Mouse (Mus musculus) erythroblast, adult 5-6 weeks (primary cell): ENCODE data around the gene Vnn3. TPM values are rescaled to one million over a fixed set of nuclear protein-coding genes. Genes with fewer than 3 reads are reported as not detected.

Experiments used
- ATAC-seq: replicated peaks from 2 replicates; pipeline ENCODE4 v1.8.0; 2016; ENCODE audit warnings: moderate number of reproducible peaks, mild to moderate bottlenecking, moderate TSS enrichment, inconsistent platforms; ENCODE audit not compliant: poor library complexity, low FRiP score, severe bottlenecking
- total RNA-seq, 2 experiments: library from RNA; stranded (forward) in 1 of 2; stranded (reverse) in 1 of 2; fragments of 150-400 nt in 1 of 2; fragments of 200-764, 138-1000 nt in 1 of 2; gene quantifications; 2 replicates each; pipeline versions ENCODE4 v1.2.3 to v1.2.4; 2015 to 2017; ENCODE audit warnings: low replicate concordance in 2 of 2

The Vnn3 gene
- total RNA-seq (2015; ENCODE audit: low replicate concordance) (not detected in 2 replicates), total RNA-seq (2017; ENCODE audit: low replicate concordance) (4.5 TPM in 2 replicates)

DNA sequence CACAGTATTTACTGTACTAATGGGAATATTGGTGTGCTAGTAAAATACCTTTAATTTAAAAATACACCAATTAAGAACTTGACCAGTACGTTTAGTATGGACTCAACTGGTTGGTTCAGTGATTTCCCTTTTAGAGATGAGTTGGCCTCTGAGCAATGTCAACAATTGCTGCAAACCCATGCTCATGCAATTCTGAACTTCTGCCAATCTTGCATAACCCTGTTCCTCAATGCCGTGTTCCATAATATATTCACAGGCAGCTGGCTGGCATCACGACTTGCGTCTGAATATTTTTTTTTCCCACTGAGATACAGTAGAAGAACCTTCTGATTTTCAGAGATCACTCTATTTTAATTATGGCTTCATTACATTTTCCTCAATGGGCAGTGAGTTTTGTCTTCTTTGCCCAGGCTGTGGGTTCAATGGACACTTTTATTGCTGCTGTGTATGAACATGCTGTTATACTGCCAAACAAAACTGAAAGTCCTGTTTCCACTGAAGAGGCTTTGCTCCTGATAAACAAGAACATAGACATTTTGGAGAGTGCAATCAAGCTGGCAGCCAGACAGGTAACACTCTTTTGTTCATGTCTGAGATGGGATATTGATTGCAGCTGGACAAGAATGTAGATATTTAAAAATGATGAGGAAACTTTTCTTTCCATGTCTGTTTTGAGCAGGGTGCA lies at the start of gene Vnn3:
Gene Vnn3 (plus strand): TSS at position 235 of the 685 bp plus-strand sequence.
- ATAC-seq, result no peak

DNA sequence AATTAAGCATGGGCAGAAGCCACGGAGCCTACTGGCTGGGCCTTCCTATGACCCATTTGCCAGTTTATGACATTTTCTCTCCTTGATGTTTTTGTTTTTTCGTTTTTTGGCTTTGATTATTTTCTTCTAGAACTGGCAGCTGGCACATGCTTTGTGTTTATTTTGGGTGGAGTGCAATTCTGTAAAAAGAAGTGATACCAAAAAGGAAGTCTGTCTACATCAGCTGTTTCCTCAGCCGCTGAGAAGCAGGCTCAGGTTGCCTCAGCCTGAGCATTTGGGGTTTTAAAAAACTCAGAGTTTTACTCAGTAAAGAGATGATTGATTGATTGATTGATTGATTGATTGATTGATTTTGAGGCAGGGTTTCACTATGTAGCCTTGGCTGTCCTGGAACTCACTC lies 48.4 kb upstream of the Vnn3 start:
- ATAC-seq, result no peak

DNA sequence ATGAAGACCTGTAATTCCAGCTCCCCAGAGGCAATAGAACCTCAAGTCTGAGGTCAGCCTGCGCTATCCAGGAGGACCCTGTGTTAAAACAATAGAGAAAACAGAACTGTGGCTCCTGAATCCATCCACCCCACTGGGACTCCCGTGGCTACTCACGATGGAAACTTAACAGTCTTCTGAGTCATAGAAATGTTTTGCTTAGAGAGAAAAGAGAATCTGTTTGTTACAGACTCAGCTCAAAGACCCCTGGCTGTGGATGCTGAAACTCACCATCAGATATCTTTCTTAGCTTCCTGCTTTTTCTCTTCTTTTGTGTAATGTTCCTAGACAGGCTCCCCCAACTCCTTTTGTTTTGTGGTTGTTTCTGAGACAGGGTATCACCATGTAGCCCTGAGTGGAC lies 46.6 kb upstream of the Vnn3 start:
- no peak for ATAC-seq

DNA sequence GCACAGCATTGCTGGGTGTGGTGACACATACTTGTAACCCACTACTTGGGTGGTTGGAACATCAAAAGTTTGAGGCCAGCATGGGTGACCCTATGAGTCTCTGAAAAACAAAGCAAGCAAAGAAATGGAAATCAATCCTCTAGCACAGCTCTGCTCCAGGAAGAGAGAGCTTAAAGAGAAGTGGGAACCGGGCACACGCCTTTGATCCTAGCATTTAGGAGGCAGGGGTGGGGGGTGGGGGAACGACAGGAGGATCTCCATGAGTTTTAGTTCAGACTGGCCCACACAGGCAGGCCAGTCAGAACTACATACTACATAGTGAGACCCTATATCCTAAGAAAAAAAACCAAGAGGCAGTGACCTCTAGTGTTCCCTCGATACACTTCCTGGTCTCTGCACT lies 45.1 kb upstream of the Vnn3 start:
- no peak for ATAC-seq

DNA sequence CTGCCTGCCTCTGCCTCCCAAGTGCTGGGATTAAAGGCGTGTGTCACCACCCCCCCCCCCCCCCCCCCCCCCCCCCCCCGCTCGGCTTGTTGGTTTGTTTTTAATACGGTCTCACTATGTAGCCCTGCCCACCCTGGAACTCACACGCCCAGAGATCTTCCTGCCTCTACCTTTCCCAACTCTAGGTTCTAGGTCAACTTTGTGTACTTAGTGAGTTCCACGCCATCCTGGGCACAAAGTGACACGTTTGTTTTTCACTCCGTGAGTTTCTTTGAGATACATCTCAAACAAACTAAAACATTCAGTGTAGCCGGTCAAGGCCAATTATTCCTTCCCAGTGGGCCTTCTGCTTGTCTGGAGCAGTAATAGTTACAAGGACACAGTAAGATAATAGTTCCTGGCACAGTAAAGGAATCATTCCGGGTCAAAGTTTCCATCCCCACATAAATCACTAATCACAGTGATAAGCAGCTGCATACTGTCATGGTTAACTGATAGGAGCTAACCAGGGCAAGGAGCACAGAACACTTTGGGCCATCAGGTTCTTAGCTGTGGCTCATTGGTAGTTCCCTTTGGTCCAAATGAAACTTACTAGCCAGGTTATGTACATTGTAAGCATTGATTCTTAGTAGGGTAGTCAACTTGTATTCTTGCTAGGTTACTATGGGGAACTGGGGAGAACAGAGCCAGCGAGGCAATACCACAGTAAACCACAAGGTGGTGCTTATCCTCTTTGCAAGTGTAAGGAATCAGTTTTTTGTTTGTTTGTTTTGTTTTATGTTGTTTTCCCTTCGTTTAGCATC lies 39.4 kb upstream of the Vnn3 start:
- ATAC-seq, result peak; percentile 79

DNA sequence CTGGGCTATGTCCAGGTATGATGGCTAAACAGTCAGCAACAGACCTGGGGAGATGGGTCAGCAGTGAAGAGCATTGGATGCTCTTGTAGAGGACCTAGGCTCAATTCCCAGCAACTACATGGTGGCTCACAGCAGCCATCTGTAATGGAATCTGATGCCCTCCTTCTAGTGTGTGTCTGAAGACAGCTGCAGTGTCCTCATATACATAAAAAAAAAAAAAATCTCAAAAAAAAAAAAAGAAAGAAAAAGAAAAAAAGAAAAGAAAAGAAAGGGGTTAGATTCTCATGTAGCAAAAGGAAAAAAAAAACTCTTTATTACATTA lies 38.9 kb upstream of the Vnn3 start:
- ATAC-seq, result no peak

DNA sequence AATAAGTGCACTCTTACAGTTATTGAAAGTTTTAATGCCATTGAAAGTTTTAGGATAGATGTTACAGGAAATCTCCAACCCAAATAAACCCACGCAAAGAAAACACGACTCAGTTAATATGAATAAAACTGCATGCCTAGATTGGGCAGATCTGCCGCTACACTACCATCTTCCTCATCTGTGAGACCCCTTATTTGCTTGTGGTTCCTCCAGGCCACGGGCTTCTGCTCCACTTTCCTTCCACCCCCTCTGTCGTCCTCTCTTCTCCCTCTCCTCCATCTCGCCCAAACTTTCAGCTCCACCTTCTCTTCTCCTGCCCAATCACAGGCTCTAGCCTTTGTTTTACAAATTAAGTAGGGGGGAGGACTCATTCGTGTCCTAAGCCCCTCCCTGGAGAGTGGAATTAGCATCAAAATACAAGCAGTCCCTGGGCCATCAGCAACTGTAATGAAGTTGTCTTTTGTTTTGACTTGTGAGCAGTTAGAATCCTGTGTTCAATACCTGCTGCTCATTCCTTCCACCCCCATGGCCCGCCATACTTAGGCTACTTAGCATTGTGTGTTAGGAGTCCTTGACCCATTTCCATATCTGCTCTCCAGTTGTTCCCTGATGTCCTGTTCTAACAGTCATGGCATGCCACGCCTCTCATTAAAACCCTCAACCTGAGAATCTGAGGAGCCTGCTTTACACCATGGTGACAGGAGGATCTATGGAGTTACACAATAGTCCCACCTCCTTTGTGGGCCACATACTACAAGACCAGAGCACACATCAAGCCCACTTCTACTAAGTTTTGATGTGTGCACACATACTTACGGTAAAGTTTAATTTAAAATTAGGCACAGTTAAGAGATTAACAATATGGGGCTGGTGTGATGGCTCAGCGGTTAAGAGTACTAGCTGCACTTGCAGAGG lies 38.2 kb upstream of the Vnn3 start:
- no peak for ATAC-seq

DNA sequence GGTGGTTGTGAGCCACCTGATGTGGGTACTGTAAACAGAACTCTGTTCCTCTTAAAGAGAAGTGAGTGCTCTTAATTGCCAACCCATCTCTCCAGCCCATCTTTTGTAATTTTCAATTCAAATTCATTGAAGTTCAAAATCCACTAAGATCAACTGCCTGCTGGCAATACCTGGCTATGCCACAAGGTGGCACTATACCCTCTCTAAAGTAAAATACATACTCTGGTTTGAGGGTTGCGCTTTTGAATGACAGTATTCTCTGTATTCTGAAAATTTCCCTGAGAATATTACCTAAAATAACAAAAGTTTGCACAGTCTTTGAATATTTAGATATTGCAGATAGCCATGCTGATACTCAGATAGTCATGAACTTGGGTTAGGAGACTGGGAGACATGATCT lies 36.1 kb upstream of the Vnn3 start:
- no peak; the same call in 1 of the 2 replicates for ATAC-seq

DNA sequence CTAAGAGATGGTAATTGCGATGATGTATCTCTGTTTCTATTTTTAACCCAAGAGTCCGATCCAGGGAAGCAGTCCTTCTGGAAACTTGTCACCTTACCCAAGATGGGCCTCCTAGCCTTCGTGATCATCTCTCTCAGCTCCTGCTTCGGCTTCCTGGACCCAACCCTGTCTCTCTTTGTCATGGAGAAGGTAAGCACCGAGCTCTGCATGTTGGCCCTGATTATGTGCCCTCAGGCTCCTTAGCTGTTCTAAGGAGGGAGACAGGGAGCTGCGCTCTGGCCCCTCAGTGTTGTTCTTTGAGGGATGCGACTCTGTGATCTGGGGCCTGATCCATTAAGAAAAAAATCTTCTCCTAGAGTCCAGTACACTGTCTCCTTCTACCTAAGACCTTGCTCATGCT lies 35.0 kb upstream of the Vnn3 start:
- no peak for ATAC-seq

DNA sequence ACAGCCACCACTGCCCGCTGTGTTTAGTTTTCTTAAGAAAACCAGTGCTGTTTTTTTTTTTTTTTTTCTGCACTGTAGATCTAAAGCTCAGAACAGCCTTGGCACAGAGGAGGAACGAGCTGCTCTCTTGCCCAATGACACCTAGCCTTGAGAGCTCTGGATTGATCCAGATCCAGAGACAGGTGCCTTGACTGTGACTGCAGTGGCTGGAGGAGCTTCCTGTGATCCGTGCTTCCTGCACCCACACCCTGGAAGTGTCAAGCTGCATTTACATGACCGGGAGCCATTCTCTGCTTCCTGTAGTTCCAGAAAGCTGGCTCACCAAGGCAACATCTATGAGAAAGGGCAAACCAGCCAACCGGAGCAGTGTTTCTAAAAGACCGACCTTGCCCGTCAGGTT lies 24.7 kb upstream of the Vnn3 start:
- ATAC-seq, result no peak

DNA sequence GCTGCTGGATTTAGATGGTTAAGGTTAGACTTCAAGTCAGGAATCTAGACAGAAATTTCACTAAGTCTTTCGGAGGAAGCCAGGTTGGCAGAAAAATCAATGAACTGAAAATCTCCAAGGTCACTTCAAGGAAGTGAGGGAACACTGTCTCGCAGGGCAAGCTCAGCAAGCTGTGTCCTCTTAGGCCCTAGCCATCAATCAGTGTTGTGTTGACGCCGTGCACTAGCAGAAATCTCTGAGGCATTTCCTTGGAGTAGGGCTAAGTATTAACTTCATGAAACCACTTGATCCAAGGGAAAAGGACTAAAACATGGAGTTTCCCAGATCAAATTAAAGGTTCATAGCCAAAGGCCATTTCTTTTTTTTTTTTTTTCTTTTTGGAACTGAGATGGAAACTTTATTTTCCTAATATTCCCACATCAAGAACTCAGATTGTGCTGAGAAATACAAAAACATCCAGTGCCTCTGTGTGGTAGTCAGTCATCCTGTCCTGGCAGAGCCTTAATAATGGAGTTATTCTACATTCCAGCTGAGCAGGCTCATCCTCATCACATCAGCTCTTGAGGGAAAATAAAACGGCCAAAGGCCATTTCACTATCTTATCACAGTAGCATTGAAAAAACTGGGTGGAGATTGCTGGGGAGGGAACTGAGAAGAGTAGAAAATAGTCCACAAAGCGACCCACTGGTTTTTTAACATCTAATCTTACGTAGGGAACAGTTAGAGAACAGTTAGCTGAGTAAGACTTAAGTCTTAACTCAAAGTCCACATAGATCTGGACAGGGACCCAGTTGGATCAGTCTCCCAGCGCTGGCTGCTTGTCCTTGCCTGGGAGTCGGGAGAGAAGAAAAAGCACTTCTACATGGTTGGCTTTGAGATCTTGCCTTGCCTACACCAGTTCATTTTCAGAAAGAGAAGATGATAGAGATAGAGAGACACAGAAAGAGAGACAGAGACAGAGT lies 15.0 kb upstream of the Vnn3 start:
- ATAC-seq, result no peak

DNA sequence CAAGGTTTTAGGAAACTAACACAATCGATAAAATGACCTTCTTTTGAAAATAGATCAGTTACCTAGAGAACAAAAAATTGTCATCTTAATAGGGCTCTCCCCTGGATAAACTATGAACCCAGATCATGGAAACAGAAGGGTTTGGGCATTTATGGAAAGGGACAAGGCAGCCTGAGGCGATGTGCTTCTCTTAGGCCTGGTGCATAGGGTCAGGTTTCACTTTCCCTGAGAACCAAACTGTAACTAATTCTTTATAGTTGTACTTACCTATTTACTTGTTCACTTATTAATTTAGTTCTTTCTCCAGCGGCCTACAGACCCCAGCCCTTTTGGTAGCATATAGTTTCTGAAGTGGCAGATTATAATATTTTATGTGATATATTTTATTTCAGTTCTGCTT lies 14.1 kb upstream of the Vnn3 start:
- ATAC-seq, result no peak

DNA sequence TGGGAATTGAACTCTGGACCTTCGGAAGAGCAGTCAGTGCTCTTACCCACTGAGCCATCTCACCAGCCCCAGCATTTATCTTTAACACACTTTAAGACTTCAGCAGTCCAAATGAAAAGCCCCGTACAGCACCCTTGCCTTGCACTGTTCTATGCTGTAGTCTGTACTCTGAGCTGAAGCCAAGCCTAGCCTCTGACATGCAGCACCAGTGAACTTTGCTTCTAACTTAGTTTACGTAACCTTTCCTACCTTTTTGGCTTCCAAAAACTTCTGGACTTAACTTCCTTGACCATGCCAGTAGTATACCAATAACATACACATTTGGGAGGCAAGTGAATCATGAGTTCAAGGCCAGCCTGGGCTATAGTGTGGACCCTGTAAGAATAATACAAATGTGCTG lies 12.4 kb upstream of the Vnn3 start:
- no peak for ATAC-seq

DNA sequence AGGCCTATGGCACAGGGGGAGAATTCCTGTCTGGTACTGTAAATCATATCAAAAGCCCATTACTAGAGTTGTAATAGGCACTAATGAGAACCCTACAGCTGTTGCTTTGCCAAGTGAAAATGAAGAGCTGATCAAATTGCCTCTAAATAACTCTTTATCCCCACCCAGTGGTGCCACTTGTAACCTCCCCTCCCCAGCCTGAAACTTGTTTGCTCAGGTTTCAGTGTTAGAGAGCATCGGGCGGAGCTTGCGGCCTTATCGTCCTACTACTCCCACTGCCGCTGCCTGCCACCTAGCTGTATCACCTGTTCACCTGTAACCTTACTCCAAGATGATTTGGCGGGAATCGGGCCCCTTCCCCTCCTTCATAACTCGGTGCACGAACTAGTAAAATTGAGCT lies 11.9 kb upstream of the Vnn3 start:
- no peak for ATAC-seq

DNA sequence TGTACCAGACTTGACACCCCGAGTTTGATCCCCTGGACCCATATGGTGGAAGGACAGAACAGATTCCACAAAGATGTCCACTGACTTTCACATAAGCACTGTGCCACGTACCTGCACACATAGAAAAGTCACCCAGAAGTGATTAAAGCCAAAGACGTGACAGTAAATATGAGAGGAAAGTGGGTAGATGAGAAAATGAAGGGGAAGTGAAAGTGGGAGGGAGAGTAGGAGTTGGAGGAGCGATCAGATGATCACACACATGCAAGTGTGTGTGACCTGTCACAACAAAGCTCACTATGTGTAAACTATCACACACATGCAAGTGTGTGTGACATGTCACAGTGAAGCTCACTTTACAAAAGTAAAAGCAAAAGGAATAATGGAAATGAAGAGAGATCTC lies 10.8 kb upstream of the Vnn3 start:
- ATAC-seq, result no peak

DNA sequence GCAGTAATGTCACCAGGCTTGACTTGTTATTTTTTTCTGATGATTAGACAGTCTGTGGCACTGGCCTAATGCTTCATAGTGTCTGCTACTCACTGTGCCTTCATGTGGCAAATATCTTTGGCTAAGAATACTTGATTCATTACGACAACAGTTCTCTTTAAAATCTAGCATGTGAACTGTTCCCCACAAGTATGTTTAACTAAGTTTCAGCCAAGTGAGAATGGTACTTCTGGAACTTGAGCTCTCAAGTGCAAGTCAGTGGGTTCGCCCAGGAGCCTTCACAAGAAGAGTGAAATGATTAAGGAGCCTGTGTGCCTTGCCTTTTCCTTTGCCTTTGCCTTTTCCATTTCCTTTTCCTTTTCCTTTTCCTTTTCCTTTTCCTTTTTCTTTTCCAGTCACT lies 834 bp downstream of the Vnn3 start:
- no peak for ATAC-seq

DNA sequence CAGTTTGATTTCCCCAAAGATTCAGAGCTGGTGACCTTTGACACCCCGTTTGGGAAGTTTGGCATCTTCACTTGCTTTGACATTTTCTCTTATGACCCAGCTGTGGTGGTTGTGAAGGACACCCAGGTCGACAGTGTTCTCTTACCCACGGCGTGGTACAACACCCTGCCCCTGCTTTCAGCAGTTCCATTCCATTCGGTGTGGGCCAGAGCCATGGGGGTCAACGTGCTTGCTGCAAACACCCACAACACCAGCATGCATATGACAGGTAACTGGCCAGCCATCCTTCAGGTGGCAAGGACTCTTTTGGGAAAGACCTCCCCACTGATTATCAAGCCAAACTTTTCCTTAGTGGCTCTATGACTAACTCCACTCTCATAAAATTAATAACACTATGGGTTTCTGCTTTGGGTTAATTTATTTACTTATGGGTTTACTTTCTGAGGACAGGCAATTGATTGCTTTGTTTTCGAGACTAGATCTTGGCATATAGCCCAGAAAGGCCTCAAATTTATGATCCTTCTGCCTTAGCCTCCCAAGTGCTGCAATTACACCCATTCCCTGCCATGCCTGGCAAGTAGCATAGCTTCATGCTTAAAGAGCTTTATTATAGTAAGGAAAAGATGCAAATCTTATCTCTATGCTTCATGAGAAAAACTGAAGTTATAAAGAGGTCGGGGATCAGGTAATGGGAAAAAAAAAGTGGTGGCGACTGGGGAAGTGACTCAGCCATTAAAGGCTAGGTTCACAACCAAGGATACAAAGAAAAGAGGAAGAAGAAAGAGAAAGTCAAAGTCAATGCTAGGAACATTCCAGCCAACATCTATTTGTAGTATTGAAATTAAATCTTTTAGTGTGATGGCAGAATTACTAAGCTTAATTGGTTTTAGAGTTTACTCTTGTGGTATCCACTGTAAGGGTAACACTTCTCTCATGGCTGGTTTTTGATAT lies 13.4 kb downstream of the Vnn3 start:
- no peak for ATAC-seq

DNA sequence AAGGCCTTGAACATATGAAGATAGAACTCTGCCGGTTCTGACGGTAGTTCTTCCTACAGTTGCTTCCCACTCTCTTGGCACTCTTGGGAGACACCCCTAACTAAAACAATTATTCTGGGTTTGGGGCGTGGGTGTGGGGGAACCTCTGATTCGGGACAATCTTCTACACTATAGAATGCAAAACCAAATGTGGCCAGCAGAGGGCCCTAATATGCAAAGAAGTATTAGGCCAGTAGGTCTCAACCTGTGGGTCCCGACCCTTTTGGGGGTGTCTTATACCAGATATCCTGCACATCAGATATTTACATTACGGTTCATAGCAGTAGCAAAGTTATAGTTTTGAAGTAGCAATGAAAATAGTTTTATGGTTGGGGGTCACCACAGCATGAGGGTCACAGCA lies 29.4 kb downstream of the Vnn3 start:
- ATAC-seq, result no peak
